Mouse (Mus musculus): Measurements from ENCODE around the gene Klrg1.

Gene Klrg1

GRCm38 (mm10) chr6:122292184-122292583 is 9.5 kb upstream of the Klrg1 start:
- DNase-seq (ENCODE audit: low spot score in 2 of 2) = no peak

GRCm38 (mm10) chr6:122291735-122292134 is 9.1 kb upstream of the Klrg1 start:
- no peak for DNase-seq (ENCODE audit: low spot score in 2 of 2)

GRCm38 (mm10) chr6:122291264-122291663 is 8.6 kb upstream of the Klrg1 start:
- DNase-seq (ENCODE audit: low spot score in 2 of 2) = no peak

GRCm38 (mm10) chr6:122290253-122290652 is 7.6 kb upstream of the Klrg1 start:
- DNase-seq (ENCODE audit: low spot score in 2 of 2) = no peak

GRCm38 (mm10) chr6:122289313-122289712 is 6.6 kb upstream of the Klrg1 start:
- no peak for DNase-seq (ENCODE audit: low spot score in 2 of 2)

- DNase-seq (ENCODE audit: low spot score in 2 of 2) = no peak
Observed at GRCm38 (mm10) chr6:122288263-122288662, 5.6 kb upstream of the Klrg1 start.

GRCm38 (mm10) chr6:122284823-122285222 is 2.1 kb upstream of the Klrg1 start:
- DNase-seq (ENCODE audit: low spot score in 2 of 2) = no peak

GRCm38 (mm10) chr6:122284304-122284703 is 1.6 kb upstream of the Klrg1 start:
- DNase-seq (ENCODE audit: low spot score in 2 of 2) = no peak

GRCm38 (mm10) chr6:122283429-122283828 is 747 bp upstream of the Klrg1 start:
- no peak for DNase-seq (ENCODE audit: low spot score in 2 of 2)

GRCm38 (mm10) chr6:122276565-122276964 is 6.1 kb downstream of the Klrg1 start:
- DNase-seq (ENCODE audit: low spot score in 2 of 2) = no peak

- no peak for DNase-seq (ENCODE audit: low spot score in 2 of 2)
Observed at GRCm38 (mm10) chr6:122274546-122274945, 8.1 kb downstream of the Klrg1 start.

GRCm38 (mm10) chr6:122270152-122270551 is 12.5 kb downstream of the Klrg1 start:
- DNase-seq (ENCODE audit: low spot score in 2 of 2) = no peak

- no peak for DNase-seq (ENCODE audit: low spot score in 2 of 2)
Observed at GRCm38 (mm10) chr6:122269170-122269569, 13.5 kb downstream of the Klrg1 start.

GRCm38 (mm10) chr6:122268561-122268960 is 14.1 kb downstream of the Klrg1 start:
- DNase-seq (ENCODE audit: low spot score in 2 of 2) = no peak

GRCm38 (mm10) chr6:122262543-122262942 is 20.1 kb downstream of the Klrg1 start:
- no peak for DNase-seq (ENCODE audit: low spot score in 2 of 2)

GRCm38 (mm10) chr6:122252146-122252545 is 30.5 kb downstream of the Klrg1 start:
- DNase-seq (ENCODE audit: low spot score in 2 of 2) = no peak

GRCm38 (mm10) chr6:122250033-122250432 is 32.6 kb downstream of the Klrg1 start:
- DNase-seq (ENCODE audit: low spot score in 2 of 2) = no peak
